18 mouse cellular contexts compared by ENCODE assay signal in genomic region chr6:54175473-54176215, GRCm38 (mm10).
"Had no signal": no experiment of that assay in that cellular context is flagged by ENCODE, and none has a peak within 500 bp of the region (broad histone marks: within the 10 kb centered on the region; RNA-seq: fewer than 3 reads in every experiment).

No protein-coding gene starts in this region.

- ATAC-seq: intestine, postnatal 0 days; liver, embryonic 12.5 days had no signal

- H3K27ac ChIP-seq: left cerebral cortex, adult 2 months; liver, embryonic 12.5 days; liver, embryonic 15.5 days; macrophage; neural tube, embryonic 12.5 days; stomach, embryonic 15.5 days had no signal

- H3K9ac ChIP-seq: liver, embryonic 12.5 days; liver, embryonic 15.5 days; neural tube, embryonic 12.5 days; stomach, embryonic 15.5 days had no signal

- H3K4me3 ChIP-seq: left cerebral cortex, adult 2 months; liver, embryonic 12.5 days; liver, embryonic 15.5 days; neural tube, embryonic 12.5 days; stomach, embryonic 15.5 days had no signal

- H3K27me3 ChIP-seq: liver, embryonic 12.5 days; liver, embryonic 15.5 days; stomach, embryonic 15.5 days had no signal

- DNase-seq: kidney, adult 8-10 months; kidney, postnatal 10 days; kidney, postnatal 36 days; layer of hippocampus, postnatal 36 days; lung, adult 18-20 months; lung, postnatal 14 days; midbrain, embryonic 14.5 days; retina, postnatal 1 day; right cerebral cortex, postnatal 25 days; spleen, adult 18-20 months; thymus, postnatal 25 days had no signal

- H3K4me2 ChIP-seq: liver, embryonic 12.5 days; liver, embryonic 15.5 days; neural tube, embryonic 12.5 days; stomach, embryonic 15.5 days had no signal

- H3K36me3 ChIP-seq: liver, embryonic 12.5 days; liver, embryonic 15.5 days; neural tube, embryonic 12.5 days; stomach, embryonic 15.5 days had no signal

- H3K9me3 ChIP-seq: liver, embryonic 12.5 days; liver, embryonic 15.5 days; neural tube, embryonic 12.5 days; stomach, embryonic 15.5 days had no signal
